Mouse (Mus musculus) forebrain, embryonic 12.5 days (tissue): ENCODE data around the gene Jund. TPM values are rescaled to one million over a fixed set of nuclear protein-coding genes. Genes with fewer than 3 reads are reported as not detected.

Source experiments
- ATAC-seq: fragments of 200-750 bp; cut with Nextera tagmentation; 2 replicates; pipeline ENCODE4 v1.8.0; 2017; ENCODE audit warnings: moderate TSS enrichment; ENCODE audit not compliant: low FRiP score
- H3K27ac ChIP-seq: fragments of 300-500 bp; sonication (generic); 2 replicates; pipeline ENCODE4 v1.5.1; 2016; ENCODE audit warnings: mild to moderate bottlenecking
- H3K27me3 ChIP-seq: fragments of 300-500 bp; sonication (generic); 2 replicates; pipeline ENCODE4 v1.6.1; 2016; ENCODE audit warnings: mild to moderate bottlenecking
- H3K36me3 ChIP-seq: fragments of 300-500 bp; sonication (generic); replicated peaks from 2 replicates; pipeline ENCODE4 v1.6.1; 2016; ENCODE audit warnings: mild to moderate bottlenecking
- H3K4me1 ChIP-seq: fragments of 300-500 bp; sonication (generic); 2 replicates; pipeline ENCODE4 v1.6.1; 2016
- H3K4me2 ChIP-seq: fragments of 300-500 bp; sonication (generic); 2 replicates; pipeline ENCODE4 v1.6.1; 2016; ENCODE audit warnings: mild to moderate bottlenecking, moderate library complexity
- H3K4me3 ChIP-seq: fragments of 300-500 bp; sonication (generic); replicated peaks from 2 replicates; pipeline ENCODE4 v1.5.1; 2016; ENCODE audit warnings: mild to moderate bottlenecking
- H3K9ac ChIP-seq: fragments of 300-500 bp; sonication (generic); 2 replicates; pipeline ENCODE4 v1.6.1; 2016; ENCODE audit warnings: mild to moderate bottlenecking
- H3K9me3 ChIP-seq: fragments of 300-500 bp; sonication (generic); 2 replicates; pipeline ENCODE4 v1.6.1; 2016
- WGBS: fragments of 180-500 bp; shearing (Covaris S2); methylation state at CpG from one replicate; pipeline ENCODE4 v1.1.7; 2016; 5-methylcytosine and 5-hydroxymethylcytosine counted together
- polyA plus RNA-seq: library from polyadenylated mRNA; unstranded; fragments of >200 nt; fragmentation: Nextera tagmentation; extraction: Ambion mirVana; gene quantifications from 2 replicates; pipeline ENCODE4 v1.2.1, GENCODE M21; 2016

Gene Jund
- 153 and 165 TPM in 2 replicates for polyA plus RNA-seq

DNA sequence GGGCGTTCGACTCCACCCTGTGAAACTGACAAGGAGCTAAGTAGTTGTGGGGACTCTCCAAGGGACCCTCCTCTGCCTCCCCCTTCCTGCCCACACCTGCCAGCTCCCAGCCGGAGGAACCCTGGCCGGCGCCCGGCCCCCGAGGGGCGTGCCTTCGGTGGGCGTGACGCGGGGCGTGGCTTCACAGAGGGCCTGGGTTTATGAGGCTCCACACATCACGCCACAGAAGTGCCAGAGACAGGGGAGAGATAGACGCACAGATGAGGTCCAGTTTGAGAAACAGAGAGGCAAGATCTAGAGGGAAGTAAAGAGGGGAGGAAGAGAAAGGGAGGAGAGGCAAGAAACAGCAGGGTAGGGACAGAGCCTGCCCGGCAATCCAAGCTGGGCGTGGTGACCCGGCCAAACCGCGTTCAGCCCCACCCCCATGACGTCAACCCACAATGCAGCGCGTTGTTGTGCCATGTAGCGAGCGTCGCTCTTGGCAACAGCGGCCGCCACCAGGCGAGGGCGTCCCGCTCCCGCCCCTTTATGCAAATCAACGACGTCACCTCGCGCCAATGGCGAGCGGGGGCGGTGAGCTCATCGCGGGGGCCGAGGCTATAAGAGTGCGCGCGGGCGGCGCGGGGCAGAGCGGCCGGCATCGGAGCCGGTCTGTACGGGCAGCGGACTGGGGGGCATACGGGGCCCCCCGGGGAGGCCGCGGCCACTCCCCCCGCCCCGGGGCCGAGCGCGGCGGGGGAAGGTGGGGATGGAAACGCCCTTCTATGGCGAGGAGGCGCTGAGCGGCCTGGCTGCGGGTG lies at the start of gene Jund:
TSS of gene Jund (plus strand) at position 640 of the 800 bp plus-strand sequence.
- Histone ChIP-seq H3K27me3 (no peaks in the 10 kb centered on the region; the same call in 1 of the 2 replicates), H3K36me3 (peaks cover 14% of the 10 kb centered on the region), H3K4me3 (peak within 1 kb of the TSS; percentile 100), H3K4me2 (peak within 1 kb of the TSS; percentile 73), H3K9me3 (no peaks in the 10 kb centered on the region), H3K27ac (peak within 1 kb of the TSS; percentile 99), H3K9ac (peak within 1 kb of the TSS; percentile 100), H3K4me1 (peaks cover 57% of the 10 kb centered on the region)
- 1% methylated on average over 68 of the region's 69 CpGs for WGBS
- ATAC-seq = peak; percentile 88

DNA sequence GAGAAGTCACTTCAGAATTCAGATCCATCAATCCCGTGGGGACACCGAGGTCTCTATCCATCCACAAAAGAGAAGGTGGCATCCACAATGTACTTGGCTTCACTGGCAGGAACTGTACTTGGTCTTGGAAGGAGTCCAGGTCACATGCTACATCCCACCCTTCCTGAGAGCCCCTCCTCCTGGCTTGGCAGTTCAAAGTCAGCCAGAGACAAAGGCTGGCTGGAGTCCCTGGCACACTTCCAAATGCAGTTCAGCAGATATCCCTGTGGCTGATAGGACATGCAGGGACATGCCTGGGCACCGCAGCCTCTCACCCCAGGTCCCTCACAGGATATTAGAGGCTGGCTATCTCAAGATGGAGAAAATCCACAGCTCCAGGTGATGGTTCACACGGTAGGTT lies 49.4 kb upstream of the Jund start:
- 80% methylated on average over 4 of the region's 4 CpGs for WGBS

DNA sequence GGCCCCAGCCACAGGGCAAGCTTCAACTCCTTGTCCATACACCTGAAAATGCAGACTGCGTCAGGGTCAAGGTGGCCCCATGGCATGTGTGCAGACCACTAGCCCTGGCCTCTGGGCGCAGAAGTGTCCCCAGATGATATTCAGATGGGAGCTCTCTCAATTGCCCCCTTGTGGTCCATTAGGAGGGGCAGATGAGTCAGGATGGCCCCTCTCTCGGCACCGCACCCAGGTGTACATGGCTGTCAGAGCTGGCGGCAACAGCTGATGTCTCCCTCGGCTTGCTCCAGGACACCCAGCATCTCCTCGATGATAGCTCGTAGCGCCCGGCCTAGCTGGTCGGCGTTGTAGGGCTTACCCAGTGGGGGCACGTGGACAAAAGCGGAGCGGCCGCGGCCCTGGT lies 48.4 kb upstream of the Jund start:
- peaks cover 48% of the 10 kb centered on the region for H3K36me3 ChIP-seq
- no peaks in the 10 kb centered on the region for H3K9me3 ChIP-seq
- no peak overlapping the region; the same call in 1 of the 2 replicates for H3K4me3 ChIP-seq
- H3K4me1 ChIP-seq = peaks cover 49% of the 10 kb centered on the region
- no peak for ATAC-seq
- no peak overlapping the region for H3K4me2 ChIP-seq
- no peaks in the 10 kb centered on the region for H3K27me3 ChIP-seq
- peak overlapping the region; percentile 5; the same call in 1 of the 2 replicates for H3K27ac ChIP-seq
- 0 out of 2 replicates have a peak overlapping the region, but pooled peaks have one; percentile 21 for H3K9ac ChIP-seq
- 96% methylated on average over 17 of the region's 17 CpGs for WGBS

More for the DNA sequence above, 49.4 kb upstream of the Jund start:
- Histone ChIP-seq H3K4me1 (peaks cover 40% of the 10 kb centered on the region), H3K9ac (0 out of 2 replicates have a peak overlapping the region, but pooled peaks have one; percentile 21), H3K4me2 (no peak overlapping the region), H3K9me3 (no peaks in the 10 kb centered on the region), H3K27ac (peak overlapping the region; percentile 43), H3K27me3 (no peaks in the 10 kb centered on the region), H3K36me3 (peaks cover 38% of the 10 kb centered on the region), H3K4me3 (no peak overlapping the region)
- peak; percentile 49 for ATAC-seq

DNA sequence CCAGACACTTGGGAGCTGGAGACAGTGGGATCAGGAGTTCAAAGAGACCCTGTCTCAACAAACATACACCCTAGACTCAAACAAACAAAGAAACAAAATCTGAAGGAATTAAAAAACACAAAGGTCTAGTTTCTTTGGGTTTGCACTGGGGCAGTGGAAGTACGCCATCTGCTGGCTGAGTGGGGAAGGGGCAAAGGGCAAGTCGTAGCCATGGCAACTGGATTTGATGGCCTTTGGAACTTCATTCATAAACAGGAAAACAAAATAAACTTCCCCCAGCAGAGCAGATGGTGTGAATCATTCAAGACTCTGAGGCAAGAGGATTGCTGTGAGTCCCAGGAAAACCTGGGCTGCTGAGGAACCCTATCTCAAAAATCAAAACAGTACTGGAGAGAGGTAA lies 45.5 kb upstream of the Jund start:
- H3K4me3 ChIP-seq = no peak overlapping the region
- no peak overlapping the region for H3K4me2 ChIP-seq
- H3K9ac ChIP-seq = no peak overlapping the region
- peaks cover 50% of the 10 kb centered on the region for H3K36me3 ChIP-seq
- H3K9me3 ChIP-seq = no peaks in the 10 kb centered on the region
- H3K27me3 ChIP-seq = no peaks in the 10 kb centered on the region
- 0 out of 2 replicates have a peak overlapping the region, but pooled peaks have one; percentile 13 for H3K27ac ChIP-seq
- H3K4me1 ChIP-seq = peaks cover 58% of the 10 kb centered on the region
- no peak for ATAC-seq
- 69% methylated on average over 2 of the region's 2 CpGs for WGBS

DNA sequence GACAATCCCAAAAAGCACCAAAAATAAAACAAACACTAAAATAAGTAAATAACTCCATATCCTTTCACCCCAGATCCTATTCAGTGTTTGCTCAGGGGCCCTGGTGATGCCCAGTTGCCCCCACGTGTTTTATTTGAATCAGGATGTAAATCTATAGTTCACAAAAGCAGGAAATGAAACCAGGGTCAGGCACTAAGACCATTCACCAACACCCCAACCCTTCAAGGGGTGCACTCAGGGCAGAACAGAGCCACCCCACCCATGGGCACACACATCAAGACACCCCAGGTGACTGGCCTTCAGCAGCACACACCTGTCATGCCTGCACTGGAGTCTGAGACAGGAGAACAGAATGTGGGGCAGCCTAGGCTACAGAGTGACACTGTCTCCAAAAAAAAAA lies 44.6 kb upstream of the Jund start:
- no peak overlapping the region for H3K9ac ChIP-seq
- H3K4me3 ChIP-seq = no peak overlapping the region
- no peak overlapping the region for H3K4me2 ChIP-seq
- WGBS = 83% methylated on average over 1 of the region's 1 CpGs
- no peak for ATAC-seq
- no peaks in the 10 kb centered on the region for H3K9me3 ChIP-seq
- no peaks in the 10 kb centered on the region for H3K27me3 ChIP-seq
- peaks cover 43% of the 10 kb centered on the region for H3K36me3 ChIP-seq
- no peak overlapping the region for H3K27ac ChIP-seq
- H3K4me1 ChIP-seq = peaks cover 61% of the 10 kb centered on the region

DNA sequence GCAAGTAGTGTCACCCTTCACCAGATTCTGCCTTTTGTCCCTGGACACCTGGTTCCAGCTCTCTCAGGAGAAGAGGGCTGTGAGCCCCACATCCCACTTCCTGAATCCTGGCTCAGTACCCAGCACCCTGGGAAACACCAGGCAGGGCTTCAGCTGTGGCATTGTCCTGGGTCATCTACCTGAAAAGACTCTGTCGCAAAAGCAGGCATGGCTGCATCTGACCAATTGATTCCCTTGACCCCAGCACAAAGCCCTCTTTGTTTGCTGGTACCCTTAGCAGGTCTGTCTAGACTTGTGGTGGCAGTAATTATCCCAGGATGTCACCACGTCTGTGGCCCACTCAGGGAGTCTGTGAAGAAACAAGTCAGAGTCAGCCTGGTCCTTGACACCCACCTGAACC lies 43.3 kb upstream of the Jund start:
- no peaks in the 10 kb centered on the region for H3K9me3 ChIP-seq
- 7% methylated on average over 2 of the region's 2 CpGs for WGBS
- H3K27me3 ChIP-seq = no peaks in the 10 kb centered on the region
- H3K27ac ChIP-seq = peak overlapping the region; percentile 92
- no peak for ATAC-seq
- H3K4me3 ChIP-seq = no peak overlapping the region
- 0 out of 2 replicates have a peak overlapping the region, but pooled peaks have one; percentile 32 for H3K4me2 ChIP-seq
- no peak overlapping the region; the same call in 1 of the 2 replicates for H3K9ac ChIP-seq
- H3K4me1 ChIP-seq = peaks cover 58% of the 10 kb centered on the region
- peaks cover 31% of the 10 kb centered on the region for H3K36me3 ChIP-seq

DNA sequence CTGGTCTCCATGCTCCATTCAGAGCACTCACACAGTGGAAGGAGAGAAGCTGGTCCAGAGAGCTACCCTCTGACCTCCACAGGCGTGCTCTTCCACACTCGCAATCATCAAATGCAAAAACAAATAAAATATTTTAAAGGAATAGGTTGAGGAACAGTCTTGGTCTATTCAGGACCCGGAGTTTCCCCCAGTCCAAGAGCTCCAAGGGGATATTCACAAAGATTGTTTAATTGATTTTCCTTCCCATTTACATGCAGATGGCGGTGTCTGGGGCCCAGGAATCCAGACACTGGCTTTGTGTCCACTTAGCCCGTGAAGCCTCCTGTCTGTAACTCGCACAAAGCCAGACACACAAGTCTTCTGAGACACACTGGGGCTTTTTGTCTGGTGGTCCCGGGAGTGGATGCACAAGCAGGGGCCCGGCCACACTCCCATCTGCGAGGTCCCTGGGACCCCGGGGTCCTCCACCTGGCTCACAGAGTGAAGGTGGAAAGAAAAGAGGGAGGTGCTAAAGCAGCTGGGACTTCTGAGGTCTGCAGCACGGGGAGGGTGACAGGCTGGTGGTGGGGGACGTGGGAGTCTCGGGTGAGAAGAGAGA lies 42.5 kb upstream of the Jund start:
- Histone ChIP-seq H3K27me3 (no peaks in the 10 kb centered on the region), H3K4me3 (no peak overlapping the region), H3K9me3 (no peaks in the 10 kb centered on the region), H3K27ac (peak overlapping the region; percentile 92), H3K4me2 (peak overlapping the region; percentile 32), H3K36me3 (peaks cover 23% of the 10 kb centered on the region), H3K9ac (peak overlapping the region; percentile 17; the same call in 1 of the 2 replicates), H3K4me1 (peaks cover 60% of the 10 kb centered on the region)
- ATAC-seq = peak; percentile 50
- 13% methylated on average over 13 of the region's 13 CpGs for WGBS

DNA sequence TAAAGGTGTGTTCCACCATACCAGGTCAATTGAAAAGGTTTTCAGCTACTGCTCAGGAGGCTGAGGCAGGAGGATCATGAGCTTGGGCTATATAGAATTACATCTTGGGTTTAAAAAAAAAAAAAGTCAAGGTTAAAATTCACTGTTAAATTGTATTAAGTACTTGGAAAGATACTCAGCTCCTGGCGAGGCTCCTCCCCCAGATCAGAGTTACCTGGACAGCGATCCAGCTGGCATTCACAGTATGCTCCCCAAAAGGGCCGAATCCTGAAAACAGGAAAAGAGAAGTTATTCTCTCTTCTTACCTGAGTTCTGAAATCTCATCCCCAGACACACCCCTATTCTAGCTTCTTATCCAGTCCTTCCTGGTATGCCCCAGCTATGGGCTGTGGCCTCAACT lies 41.5 kb upstream of the Jund start:
- 94% methylated on average over 3 of the region's 3 CpGs for WGBS
- H3K4me2 ChIP-seq = peak overlapping the region; percentile 91

DNA sequence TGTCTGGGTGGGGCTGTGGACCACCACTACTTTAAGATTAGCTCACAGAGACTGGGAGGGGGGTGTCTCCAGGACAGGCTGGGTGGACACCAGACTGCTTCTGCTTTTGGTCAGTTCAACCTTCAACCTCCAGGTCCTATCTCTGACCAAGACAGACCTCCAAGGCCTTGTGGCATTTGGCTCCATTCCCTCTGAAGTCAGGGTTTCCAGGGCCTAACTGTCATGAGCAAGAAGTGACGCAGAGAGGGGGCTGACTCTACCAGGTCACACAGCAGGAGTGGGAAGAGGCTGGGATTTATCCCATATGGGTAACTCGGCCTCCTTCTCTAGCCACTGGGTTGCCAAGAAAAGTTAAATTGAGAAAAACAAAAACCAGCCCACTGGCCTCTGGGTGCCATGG lies 41.0 kb upstream of the Jund start:
- H3K4me2 ChIP-seq = peak overlapping the region; percentile 91
- ATAC-seq = no peak
- H3K4me1 ChIP-seq = peaks cover 60% of the 10 kb centered on the region
- peak overlapping the region; percentile 78; the same call in 1 of the 2 replicates for H3K4me3 ChIP-seq
- no peaks in the 10 kb centered on the region for H3K27me3 ChIP-seq
- 81% methylated on average over 2 of the region's 2 CpGs for WGBS
- H3K27ac ChIP-seq = peak overlapping the region; percentile 92
- no peak overlapping the region for H3K9ac ChIP-seq
- no peaks in the 10 kb centered on the region for H3K9me3 ChIP-seq
- H3K36me3 ChIP-seq = peaks cover 12% of the 10 kb centered on the region

More for the DNA sequence above, 41.5 kb upstream of the Jund start:
- ATAC-seq = no peak
- Histone ChIP-seq H3K27ac (peak overlapping the region; percentile 92), H3K9me3 (no peaks in the 10 kb centered on the region), H3K9ac (no peak overlapping the region), H3K36me3 (peaks cover 15% of the 10 kb centered on the region), H3K4me3 (no peak overlapping the region; the same call in 1 of the 2 replicates), H3K27me3 (no peaks in the 10 kb centered on the region), H3K4me1 (peaks cover 60% of the 10 kb centered on the region)

DNA sequence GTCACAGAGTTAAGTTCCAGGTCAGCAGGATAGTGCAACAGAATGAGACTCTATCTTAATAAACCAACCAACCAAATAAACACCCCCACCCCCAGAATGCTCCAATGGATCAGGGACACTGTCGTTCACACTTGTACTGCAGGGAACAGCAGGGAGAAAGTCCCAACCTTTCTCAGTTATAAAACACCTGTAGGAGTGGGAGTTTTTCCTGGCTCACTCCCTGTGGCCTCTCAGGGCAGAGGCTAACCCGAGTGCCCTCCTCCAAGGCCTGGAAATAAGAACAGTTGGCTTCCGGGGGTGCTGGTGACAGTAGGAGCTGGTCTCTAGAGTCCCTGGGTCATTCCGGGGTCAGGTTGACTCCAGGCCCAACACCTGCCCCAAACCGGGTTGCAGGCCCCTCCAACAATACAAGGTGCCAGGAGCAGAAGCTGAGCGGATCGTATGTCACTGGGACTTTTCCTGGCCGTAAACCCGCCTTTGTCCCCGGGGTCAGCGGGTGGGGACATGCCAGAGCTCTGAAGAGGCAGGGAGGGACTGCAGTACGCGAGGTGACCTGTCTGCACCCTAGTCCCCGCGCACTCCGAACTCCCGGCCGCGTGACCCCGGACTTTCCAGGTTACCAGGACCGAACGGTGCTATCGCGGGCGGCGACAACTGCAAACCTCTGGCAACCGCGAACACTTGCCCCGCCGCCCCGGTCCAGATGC lies 39.7 kb upstream of the Jund start:
- 1% methylated on average over 31 of the region's 31 CpGs for WGBS
- ATAC-seq = no peak; the same call in 1 of the 2 replicates

DNA sequence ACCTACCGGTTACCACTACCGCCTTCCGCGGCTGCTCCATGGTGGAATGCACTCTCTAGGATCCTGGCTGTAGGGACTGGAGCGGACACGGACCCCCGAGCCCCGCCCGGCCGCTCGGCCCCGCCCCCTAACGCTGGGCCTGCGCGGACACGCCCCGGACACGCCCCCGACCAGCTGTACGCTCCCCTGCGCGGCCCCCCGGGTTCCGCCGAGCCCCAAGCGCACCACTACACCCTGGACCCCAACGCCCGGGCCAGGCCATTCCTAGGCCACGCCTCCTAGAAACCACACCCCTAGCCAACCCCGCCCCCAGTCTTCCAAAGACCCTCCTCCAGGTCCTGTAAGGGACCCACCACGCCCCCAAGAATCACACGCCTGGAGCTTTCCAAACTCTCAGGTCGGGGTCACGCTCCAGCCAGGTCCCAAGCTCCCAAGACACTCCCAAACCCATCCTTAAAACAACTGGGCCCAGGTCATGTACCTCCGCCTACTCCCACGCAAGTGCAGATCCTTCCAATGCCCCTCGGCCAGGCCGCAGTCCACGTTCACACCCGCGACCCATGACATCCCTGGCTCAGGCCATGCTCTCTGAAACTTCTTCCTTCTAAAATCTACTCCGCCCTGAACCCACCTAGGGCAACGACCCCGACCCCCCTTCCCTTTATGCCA lies 39.0 kb upstream of the Jund start:
- Histone ChIP-seq H3K36me3 (peaks cover 8% of the 10 kb centered on the region), H3K27me3 (no peaks in the 10 kb centered on the region), H3K9me3 (no peaks in the 10 kb centered on the region), H3K4me1 (peaks cover 57% of the 10 kb centered on the region), H3K9ac (peak overlapping the region; percentile 84), H3K27ac (peak overlapping the region; percentile 54), H3K4me3 (peak overlapping the region; percentile 78), H3K4me2 (peak overlapping the region; percentile 91)
- under 1% methylated on average over 44 of the region's 44 CpGs for WGBS
- ATAC-seq = peak; percentile 92

More for the DNA sequence above, 39.7 kb upstream of the Jund start:
- Histone ChIP-seq H3K4me3 (peak overlapping the region; percentile 78), H3K9me3 (no peaks in the 10 kb centered on the region), H3K27ac (peak overlapping the region; percentile 54), H3K36me3 (peaks cover 12% of the 10 kb centered on the region), H3K4me2 (peak overlapping the region; percentile 91), H3K27me3 (no peaks in the 10 kb centered on the region), H3K4me1 (peaks cover 60% of the 10 kb centered on the region), H3K9ac (peak overlapping the region; percentile 84)
